Mouse (Mus musculus): Measurements from ENCODE around the gene Vmn2r60.
"Not testable (repeated sequence)": the region's sequence is repeated elsewhere in the genome, so short reads cannot be mapped to it uniquely, and the experiment has no call there.

Vmn2r60 gene

DNA sequence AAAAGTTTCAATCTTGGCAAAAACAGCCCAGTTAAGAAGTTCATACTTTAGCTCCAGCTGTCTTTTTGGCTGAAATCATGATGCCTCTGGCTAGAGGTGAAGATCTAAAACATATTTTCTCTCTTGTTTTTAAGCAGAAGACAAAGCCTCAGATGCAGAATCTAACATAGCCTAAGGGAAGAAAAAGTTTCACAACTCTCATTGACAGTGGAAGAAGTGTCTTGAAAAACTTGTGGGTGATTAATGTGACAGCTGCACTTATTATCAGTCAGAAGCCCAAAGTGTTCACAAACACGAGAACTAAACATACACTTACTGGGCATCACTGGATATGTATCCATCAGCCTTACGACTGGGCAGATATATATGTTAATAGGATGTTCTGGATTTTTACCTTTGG lies at the start of gene Vmn2r60:
Gene Vmn2r60 (plus strand): TSS at position 301 of the 400 bp plus-strand sequence.
- DNase-seq (ENCODE audit: low spot score) = no peak

DNA sequence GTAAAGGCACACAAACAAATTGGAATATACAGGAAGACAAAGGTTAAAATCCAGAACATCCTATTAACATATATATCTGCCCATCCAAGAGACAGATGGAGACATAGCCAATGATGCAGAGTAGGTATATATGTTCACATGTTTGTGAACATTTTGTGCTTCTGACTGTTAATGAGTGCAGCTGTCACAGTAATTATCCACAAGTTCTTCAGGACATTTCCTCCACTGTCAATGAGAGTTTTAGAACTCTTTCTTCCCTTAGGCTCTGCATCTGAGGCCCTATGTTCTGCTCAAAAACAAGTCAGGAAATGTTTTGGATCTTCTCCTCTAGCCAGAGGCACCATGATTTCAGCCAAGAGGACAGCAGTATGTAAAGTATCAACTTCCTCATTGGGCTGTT lies 48.6 kb upstream of the Vmn2r60 start, which contains the start of gene Vmn2r59:
Gene Vmn2r59 (minus strand): TSS at position 101 of the 400 bp plus-strand sequence.
- DNase-seq (ENCODE audit: low spot score) = no peak

- not testable (repeated sequence) for DNase-seq (ENCODE audit: low spot score)
Measured at GRCm38 (mm10) chr7:42107061-42107460, 509 bp upstream of the Vmn2r60 start.
